Mouse (Mus musculus): ENCODE data around the gene Pold1. TPM values are rescaled to one million over a fixed set of nuclear protein-coding genes. Genes with fewer than 3 reads are reported as not detected.

The Pold1 gene
- polyA plus RNA-seq (2014; fragmentation: Illumina TruSeq; extraction: RNeasy Lipid Tissue Mini Kit (QIAGEN cat#74804); ENCODE audit: low read depth, low replicate concordance), result not detected

GRCm38 (mm10) chr7:44548497-44549087, at the start of gene Pold1:
TSS of gene Pold1 (minus strand) at chr7:44548849.

DNA sequence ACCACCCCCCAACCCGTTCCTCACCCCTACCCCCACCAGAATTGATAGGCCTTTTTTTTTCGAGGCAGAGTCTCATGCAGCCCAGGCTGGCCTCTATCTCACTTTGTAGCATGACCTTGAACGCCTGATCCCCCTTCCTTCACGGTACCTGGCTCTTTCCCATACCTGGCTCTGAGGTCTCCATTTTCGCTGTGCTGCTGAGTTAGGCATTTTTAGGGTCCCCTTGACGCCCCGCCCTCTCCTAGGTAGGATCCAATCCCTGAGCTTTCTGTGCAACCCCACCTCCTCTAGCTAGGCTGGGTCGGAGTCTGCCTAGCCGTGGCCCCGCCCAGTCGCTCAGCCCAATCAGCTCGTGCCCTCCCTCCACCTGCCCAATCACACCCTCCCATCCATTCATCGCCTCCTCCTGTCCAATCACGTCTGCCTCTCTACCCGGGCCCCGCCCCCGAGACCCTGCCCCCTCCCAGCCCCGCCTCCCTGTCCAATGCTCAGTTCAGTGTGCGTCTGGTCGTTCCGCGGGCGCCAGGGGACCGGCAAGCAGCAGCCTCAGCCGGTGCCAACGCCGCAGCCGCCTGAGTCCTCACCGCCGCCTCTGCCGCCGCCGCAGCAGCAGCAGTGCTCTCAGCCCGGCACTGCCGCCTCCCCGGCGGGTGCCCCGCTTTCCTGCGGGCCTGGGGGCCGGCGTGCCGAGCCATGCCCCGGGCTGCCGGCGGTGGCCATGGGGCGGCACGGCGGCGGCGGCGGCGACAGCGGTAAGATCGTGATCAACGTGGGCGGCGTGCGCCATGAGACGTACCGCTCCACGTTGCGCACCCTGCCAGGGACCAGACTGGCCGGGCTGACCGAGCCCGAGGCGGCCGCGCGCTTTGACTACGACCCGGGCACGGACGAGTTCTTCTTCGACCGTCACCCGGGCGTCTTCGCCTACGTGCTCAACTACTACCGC, 42.0 kb upstream of the Pold1 start, which contains the start of gene Kcnc3:
Kcnc3 (plus strand) TSS at position 263 of the 946 bp plus-strand sequence.

GRCm38 (mm10) chr7:44572213-44572701, 23.6 kb upstream of the Pold1 start, which contains the start of gene Napsa:
TSS of gene Napsa (plus strand) at chr7:44572380.

GRCm38 (mm10) chr7:44553826-44554225, 5.2 kb upstream of the Pold1 start, which contains the start of gene Nr1h2:
TSS of gene Nr1h2 (minus strand) at chr7:44553951.

GRCm38 (mm10) chr7:44531946-44532732, 16.5 kb downstream of the Pold1 start, which contains the start of gene Spib:
TSS of gene Spib (minus strand) at chr7:44532071.

DNA sequence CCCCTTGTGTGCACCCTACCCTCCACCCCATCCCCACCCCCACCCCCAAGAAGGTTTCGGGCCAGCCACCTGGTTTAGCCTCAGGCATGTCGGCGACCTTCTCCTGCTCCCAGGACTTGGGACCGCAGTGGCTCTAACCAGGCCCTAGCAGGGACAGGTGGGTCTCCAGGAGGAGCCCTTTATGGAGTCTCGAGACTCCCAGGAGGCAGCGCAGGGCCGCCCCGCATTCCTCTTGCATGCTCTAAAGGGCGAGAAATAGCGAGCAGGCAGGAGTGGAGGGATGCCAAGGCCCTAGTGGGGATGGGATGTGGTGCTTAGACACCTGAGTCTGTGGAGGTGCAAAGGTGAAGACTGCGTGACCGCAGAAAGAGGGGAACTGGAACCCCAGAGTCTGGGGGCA, 24.1 kb downstream of the Pold1 start, which contains the start of gene Mybpc2:
Mybpc2 (minus strand) TSS at position 155 of the 400 bp plus-strand sequence.

GRCm38 (mm10) chr7:44495992-44496770, 52.5 kb downstream of the Pold1 start, which contains the start of the genes Emc10 and Fam71e1:
TSS of gene Emc10 (minus strand) at chr7:44496529.
TSS of gene Fam71e1 (plus strand) at chr7:44496581.

Other genes with a start within 250 kb of the Pold1 start
- gene Clec11a, start 241.9 kb downstream of the Pold1 start, polyA plus RNA-seq (2014; fragmentation: Illumina TruSeq; extraction: RNeasy Lipid Tissue Mini Kit (QIAGEN cat#74804); ENCODE audit: low read depth, low replicate concordance), result 0.40 TPM
- not detected for gene Shank1, start 238.6 kb downstream of the Pold1 start, polyA plus RNA-seq (2014; fragmentation: Illumina TruSeq; extraction: RNeasy Lipid Tissue Mini Kit (QIAGEN cat#74804); ENCODE audit: low read depth, low replicate concordance)
- not detected for gene Syt3, start 164.7 kb downstream of the Pold1 start, polyA plus RNA-seq (2014; fragmentation: Illumina TruSeq; extraction: RNeasy Lipid Tissue Mini Kit (QIAGEN cat#74804); ENCODE audit: low read depth, low replicate concordance)
- not detected for gene 1700008O03Rik, start 163.0 kb downstream of the Pold1 start, polyA plus RNA-seq (2014; fragmentation: Illumina TruSeq; extraction: RNeasy Lipid Tissue Mini Kit (QIAGEN cat#74804); ENCODE audit: low read depth, low replicate concordance)
- not detected for gene Lrrc4b, start 119.8 kb downstream of the Pold1 start, polyA plus RNA-seq (2014; fragmentation: Illumina TruSeq; extraction: RNeasy Lipid Tissue Mini Kit (QIAGEN cat#74804); ENCODE audit: low read depth, low replicate concordance)
- gene Aspdh, start 83.5 kb downstream of the Pold1 start, polyA plus RNA-seq (2014; fragmentation: Illumina TruSeq; extraction: RNeasy Lipid Tissue Mini Kit (QIAGEN cat#74804); ENCODE audit: low read depth, low replicate concordance), result 22.2 TPM
- 7.7 TPM for gene Josd2, start 80.9 kb downstream of the Pold1 start, polyA plus RNA-seq (2014; fragmentation: Illumina TruSeq; extraction: RNeasy Lipid Tissue Mini Kit (QIAGEN cat#74804); ENCODE audit: low read depth, low replicate concordance)
- gene Emc10, start 52.3 kb downstream of the Pold1 start, polyA plus RNA-seq (2014; fragmentation: Illumina TruSeq; extraction: RNeasy Lipid Tissue Mini Kit (QIAGEN cat#74804); ENCODE audit: low read depth, low replicate concordance), result 4.1 TPM
- not detected for gene Fam71e1, start 52.3 kb downstream of the Pold1 start, polyA plus RNA-seq (2014; fragmentation: Illumina TruSeq; extraction: RNeasy Lipid Tissue Mini Kit (QIAGEN cat#74804); ENCODE audit: low read depth, low replicate concordance)
- gene Mybpc2, start 24.2 kb downstream of the Pold1 start, polyA plus RNA-seq (2014; fragmentation: Illumina TruSeq; extraction: RNeasy Lipid Tissue Mini Kit (QIAGEN cat#74804); ENCODE audit: low read depth, low replicate concordance), result not detected
- gene Spib, start 16.8 kb downstream of the Pold1 start, polyA plus RNA-seq (2014; fragmentation: Illumina TruSeq; extraction: RNeasy Lipid Tissue Mini Kit (QIAGEN cat#74804); ENCODE audit: low read depth, low replicate concordance), result not detected
- gene Nr1h2, start 5.1 kb upstream of the Pold1 start, polyA plus RNA-seq (2014; fragmentation: Illumina TruSeq; extraction: RNeasy Lipid Tissue Mini Kit (QIAGEN cat#74804); ENCODE audit: low read depth, low replicate concordance), result 2.0 TPM
- gene Napsa, start 23.5 kb upstream of the Pold1 start, polyA plus RNA-seq (2014; fragmentation: Illumina TruSeq; extraction: RNeasy Lipid Tissue Mini Kit (QIAGEN cat#74804); ENCODE audit: low read depth, low replicate concordance), result 0.37 TPM
- gene Kcnc3, start 41.8 kb upstream of the Pold1 start, polyA plus RNA-seq (2014; fragmentation: Illumina TruSeq; extraction: RNeasy Lipid Tissue Mini Kit (QIAGEN cat#74804); ENCODE audit: low read depth, low replicate concordance), result 0.56 TPM
- 0.37 TPM for gene Myh14, start 122.0 kb upstream of the Pold1 start, polyA plus RNA-seq (2014; fragmentation: Illumina TruSeq; extraction: RNeasy Lipid Tissue Mini Kit (QIAGEN cat#74804); ENCODE audit: low read depth, low replicate concordance)
- gene Izumo2, start 159.9 kb upstream of the Pold1 start, polyA plus RNA-seq (2014; fragmentation: Illumina TruSeq; extraction: RNeasy Lipid Tissue Mini Kit (QIAGEN cat#74804); ENCODE audit: low read depth, low replicate concordance), result not detected
- 6.2 TPM for gene Vrk3, start 199.6 kb upstream of the Pold1 start, polyA plus RNA-seq (2014; fragmentation: Illumina TruSeq; extraction: RNeasy Lipid Tissue Mini Kit (QIAGEN cat#74804); ENCODE audit: low read depth, low replicate concordance)
- not detected for gene Zfp473, start 202.2 kb upstream of the Pold1 start, polyA plus RNA-seq (2014; fragmentation: Illumina TruSeq; extraction: RNeasy Lipid Tissue Mini Kit (QIAGEN cat#74804); ENCODE audit: low read depth, low replicate concordance)

Data from liver, adult 10 weeks (tissue).